Mouse (Mus musculus) CH12.LX (cell line): ENCODE measurements around the gene Rasgrf2. TPM values are rescaled to one million over a fixed set of nuclear protein-coding genes. Genes with fewer than 3 reads are reported as not detected.

Experiments
- DNase-seq: peaks from one replicate; pipeline ENCODE4 v3.0.0-alpha.2; 2013; ENCODE audit errors: extremely low read depth
- H3K27ac ChIP-seq: 2 replicates; pipeline ENCODE4 v1.5.1; 2012; ENCODE audit warnings: low read depth, mild to moderate bottlenecking, control low read depth, moderate library complexity; ENCODE audit not compliant: insufficient read depth
- H3K27me3 ChIP-seq: replicated peaks from 2 replicates; pipeline ENCODE3; 2012; ENCODE audit warnings: inconsistent platforms
- H3K36me3 ChIP-seq, 2 experiments: replicated peaks in 1 of 2; 2 replicates each; pipeline versions ENCODE3 to v1.6.1; 2012; ENCODE audit warnings: inconsistent platforms in 1 of 2, low read length in 1 of 2, mild to moderate bottlenecking in 1 of 2, mixed read lengths in 1 of 2, moderate library complexity in 1 of 2; ENCODE audit not compliant: control insufficient read depth in 1 of 2, insufficient read depth in 1 of 2
- H3K4me1 ChIP-seq, 2 experiments: 2 replicates each; pipeline ENCODE4 v1.6.1; 2012; ENCODE audit warnings: inconsistent platforms in 1 of 2, moderate library complexity in 1 of 2; ENCODE audit not compliant: insufficient read depth in 2 of 2, control insufficient read depth in 1 of 2
- H3K4me2 ChIP-seq: 2 replicates; pipeline ENCODE4 v1.6.1; 2012; ENCODE audit warnings: low read depth, mild to moderate bottlenecking, control low read depth; ENCODE audit not compliant: poor library complexity, insufficient read depth, severe bottlenecking
- H3K4me3 ChIP-seq, 3 experiments: fragments of 150-350 bp in 1 of 3; sonication (generic) in 1 of 3; replicated peaks in 1 of 3; 2 replicates each; pipeline versions ENCODE3 to v1.5.1; 2011 to 2012; ENCODE audit warnings: low read depth in 2 of 3, low read length in 2 of 3, mild to moderate bottlenecking in 2 of 3, moderate library complexity in 2 of 3, control low read depth in 1 of 3, improper control_type of control experiment in 1 of 3, inconsistent platforms in 1 of 3, mixed read lengths in 1 of 3; ENCODE audit not compliant: poor library complexity in 1 of 3
- H3K79me2 ChIP-seq: replicated peaks from 2 replicates; pipeline ENCODE4 v1.6.1; 2012; ENCODE audit warnings: mild to moderate bottlenecking, moderate library complexity; ENCODE audit not compliant: control insufficient read depth, poor library complexity, insufficient read depth, severe bottlenecking; ENCODE audit errors: extremely low read depth
- H3K9ac ChIP-seq: 2 replicates; pipeline ENCODE4 v1.6.1; 2012; ENCODE audit warnings: low read depth, mild to moderate bottlenecking, control low read depth, moderate library complexity; ENCODE audit not compliant: insufficient read depth
- H3K9me3 ChIP-seq: replicated peaks from 2 replicates; pipeline ENCODE3; 2012; ENCODE audit warnings: low read length, inconsistent platforms, mixed read lengths
- CHD1 ChIP-seq: IDR thresholded peaks from 2 replicates; pipeline ENCODE4 v1.6.1; 2012; ENCODE audit warnings: low read depth, low read length, improper control_type of control experiment, inconsistent platforms
- CHD2 ChIP-seq: IDR thresholded peaks from 2 replicates; pipeline ENCODE4 v1.6.1; 2011; ENCODE audit warnings: low read length, improper control_type of control experiment
- CTCF ChIP-seq, 2 experiments: IDR thresholded peaks in 1 of 2; conservative IDR thresholded peaks in 1 of 2; 2 replicates each; pipeline ENCODE4 v1.5.1; 2011 to 2012; ENCODE audit warnings: low read depth in 2 of 2, low read length in 2 of 2, improper control_type of control experiment in 1 of 2, inconsistent platforms in 1 of 2, mild to moderate bottlenecking in 1 of 2, moderate library complexity in 1 of 2
- ELF1 ChIP-seq: IDR thresholded peaks from 2 replicates; pipeline ENCODE4 v1.6.1; 2014; ENCODE audit warnings: low read depth, mild to moderate bottlenecking, inconsistent platforms, low read length, improper control_type of control experiment
- ETS1 ChIP-seq: conservative IDR thresholded peaks from 2 replicates; pipeline ENCODE4 v1.6.1; 2012; ENCODE audit warnings: low read depth, mild to moderate bottlenecking, inconsistent platforms, low read length, improper control_type of control experiment, moderate library complexity
- HCFC1 ChIP-seq: IDR thresholded peaks from 2 replicates; pipeline ENCODE4 v1.6.1; 2012; ENCODE audit warnings: low read depth, mild to moderate bottlenecking, inconsistent platforms, low read length, improper control_type of control experiment
- IRF4 ChIP-seq: IDR thresholded peaks from 2 replicates; pipeline ENCODE4 v1.6.1; 2014; ENCODE audit warnings: low read depth, mild to moderate bottlenecking, inconsistent platforms, low read length, improper control_type of control experiment
- JUN ChIP-seq: IDR thresholded peaks from 2 replicates; pipeline ENCODE4 v1.6.1; 2011; ENCODE audit warnings: low read depth, mild to moderate bottlenecking, low read length, improper control_type of control experiment, moderate library complexity; ENCODE audit not compliant: insufficient read depth
- JUND ChIP-seq: conservative IDR thresholded peaks from 2 replicates; pipeline ENCODE4 v1.6.1; 2011; ENCODE audit warnings: low read depth, low read length, improper control_type of control experiment
- MAFK ChIP-seq: IDR thresholded peaks from 2 replicates; pipeline ENCODE4 v1.6.1; 2011; ENCODE audit warnings: low read length, improper control_type of control experiment; ENCODE audit not compliant: insufficient replicate concordance
- MAX ChIP-seq: IDR thresholded peaks from 2 replicates; pipeline ENCODE4 v1.6.1; 2011; ENCODE audit warnings: low read length, improper control_type of control experiment
- MAZ ChIP-seq: IDR thresholded peaks from 2 replicates; pipeline ENCODE4 v1.6.1; 2012; ENCODE audit warnings: low read depth, mild to moderate bottlenecking, inconsistent platforms, low read length, improper control_type of control experiment, moderate library complexity
- MXI1 ChIP-seq: IDR thresholded peaks from 2 replicates; pipeline ENCODE4 v1.6.1; 2011; ENCODE audit warnings: mild to moderate bottlenecking, low read depth, low read length, improper control_type of control experiment
- MYC ChIP-seq: IDR thresholded peaks from 2 replicates; pipeline ENCODE4 v1.6.1; 2011; ENCODE audit warnings: low read depth, mild to moderate bottlenecking, improper control_type of control experiment, low read length
- NELFE ChIP-seq: IDR thresholded peaks from 2 replicates; pipeline ENCODE4 v1.6.1; 2011; ENCODE audit warnings: low read depth, low read length, improper control_type of control experiment
- PAX5 ChIP-seq: IDR thresholded peaks from 2 replicates; pipeline ENCODE4 v1.6.1; 2012; ENCODE audit warnings: low read length, inconsistent platforms, mixed read lengths
- POLR2A ChIP-seq: IDR thresholded peaks from 2 replicates; pipeline ENCODE4 v1.6.1; 2011; ENCODE audit warnings: low read depth, mild to moderate bottlenecking, improper control_type of control experiment, low read length
- RAD21 ChIP-seq: IDR thresholded peaks from 2 replicates; pipeline ENCODE4 v1.6.1; 2011; ENCODE audit warnings: low read depth, mild to moderate bottlenecking, low read length, improper control_type of control experiment, moderate library complexity
- RCOR1 ChIP-seq: conservative IDR thresholded peaks from 2 replicates; pipeline ENCODE4 v1.6.1; 2012; ENCODE audit warnings: low read depth, mild to moderate bottlenecking, inconsistent platforms, low read length, improper control_type of control experiment
- SMC3 ChIP-seq: IDR thresholded peaks from 2 replicates; pipeline ENCODE4 v1.6.1; 2011; ENCODE audit warnings: low read depth, low read length, improper control_type of control experiment
- TBP ChIP-seq: conservative IDR thresholded peaks from 2 replicates; pipeline ENCODE4 v1.6.1; 2011; ENCODE audit warnings: low read depth, low read length, improper control_type of control experiment
- TCF12 ChIP-seq: IDR thresholded peaks from 2 replicates; pipeline ENCODE4 v1.6.1; 2014; ENCODE audit warnings: low read depth, mild to moderate bottlenecking, inconsistent platforms, low read length, improper control_type of control experiment
- USF1 ChIP-seq: IDR thresholded peaks from 2 replicates; pipeline ENCODE4 v1.6.1; 2014; ENCODE audit warnings: low read depth, mild to moderate bottlenecking, inconsistent platforms, low read length, improper control_type of control experiment
- USF2 ChIP-seq: conservative IDR thresholded peaks from 2 replicates; pipeline ENCODE4 v1.6.1; 2011; ENCODE audit warnings: low read depth, low read length, improper control_type of control experiment
- ZC3H11A ChIP-seq: IDR thresholded peaks from 2 replicates; pipeline ENCODE4 v1.6.1; 2012; ENCODE audit warnings: low read depth, mild to moderate bottlenecking, inconsistent platforms, low read length, improper control_type of control experiment
- ZNF384 ChIP-seq: IDR thresholded peaks from 2 replicates; pipeline ENCODE4 v1.6.1; 2012; ENCODE audit warnings: low read depth, low read length, improper control_type of control experiment, inconsistent platforms
- dilution Hi-C: fragments of 300-500 bp; cut with MboI; formaldehyde crosslinking; loops from 2 replicates; pipeline ENCODE4 v1.14.3; 2020; ENCODE audit warnings: low sequenced_read_pairs; ENCODE audit not compliant: extremely low pct_unique_long_range_greater_than_20kb, extremely low pct_ligation_motif_present
- in situ Hi-C: fragments of 300-500 bp; cut with MboI; formaldehyde crosslinking; loops from 3 replicates; pipeline ENCODE4 v1.14.3; 2019; ENCODE audit warnings: low sequenced_read_pairs, low pct_ligation_motif_present, low pct_unique_long_range_greater_than_20kb, mixed read lengths
- polyA plus RNA-seq: library from polyadenylated mRNA; unstranded; fragments of >175 nt; gene quantifications from 2 replicates; pipeline ENCODE4 v1.2.1, GENCODE M21; 2012; ENCODE audit warnings: low read depth; ENCODE audit not compliant: insufficient read length
- total RNA-seq, 2 experiments: library from RNA; depleted of rRNA; stranded (reverse); fragments of 300-350 nt in 1 of 2; fragments of >200 nt in 1 of 2; gene quantifications; 2 replicates each; pipeline ENCODE4 v1.2.3; 2012 to 2014

Rasgrf2 gene
- total and polyA plus RNA-seq, 3 experiments: 2.6 to 5.0 (median 4.7) TPM

DNA sequence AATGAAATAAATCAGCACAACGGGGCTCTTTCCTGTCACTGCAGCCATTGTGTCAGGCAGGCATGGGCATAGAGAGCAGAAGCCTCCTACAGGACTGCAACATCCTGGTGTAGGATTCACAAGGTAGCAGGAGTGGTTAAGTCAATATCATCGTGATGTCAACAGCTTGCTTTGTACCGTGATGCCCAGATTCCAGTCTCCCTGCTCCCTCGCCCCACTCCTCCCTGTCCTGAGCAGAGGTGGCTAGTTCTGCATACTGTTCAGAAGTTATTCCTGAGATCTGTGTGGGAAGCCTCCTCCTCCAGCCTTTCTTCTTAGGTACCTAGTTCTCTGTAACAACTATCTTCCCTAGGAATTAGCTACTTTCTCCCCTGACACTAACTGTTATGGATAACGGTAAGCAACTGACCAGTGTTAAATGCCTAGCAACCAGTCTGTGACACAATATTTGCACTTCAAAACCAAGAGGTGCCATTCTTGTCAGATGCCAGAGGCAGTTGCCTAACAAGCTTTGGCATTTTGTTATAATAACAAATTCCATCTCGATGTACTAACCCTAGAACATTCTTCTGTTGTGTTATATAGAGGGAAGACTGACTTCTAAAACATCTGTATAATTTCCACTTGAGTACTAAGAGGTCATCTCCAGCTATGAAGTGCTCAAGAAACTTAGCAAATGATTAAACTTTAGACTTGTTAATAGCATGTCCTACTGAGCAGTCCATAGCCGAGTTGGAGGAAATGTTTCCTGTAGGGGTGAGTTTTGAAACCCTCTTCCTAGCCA lies 201.3 kb downstream of the Rasgrf2 start:
- TF ChIP-seq TCF12: no peak
- TF ChIP-seq USF2: no peak
- no peak for TF ChIP-seq NELFE
- TF ChIP-seq IRF4: no peak
- TF ChIP-seq MYC: no peak
- no peak for TF ChIP-seq CTCF (conservative IDR thresholded peaks at IDR 0.05 in 1 of 2, IDR thresholded peaks at IDR 0.05 in 1 of 2; ENCODE audit: low read depth in 2 of 2, low read length in 2 of 2)
- TF ChIP-seq CHD2: no peak
- no peak for TF ChIP-seq RCOR1
- TF ChIP-seq SMC3: no peak
- TF ChIP-seq USF1: no peak
- TF ChIP-seq MXI1: no peak
- TF ChIP-seq JUND: no peak
- no peak for TF ChIP-seq ZC3H11A
- TF ChIP-seq HCFC1: no peak
- H3K79me2 ChIP-seq: no peaks in the 10 kb centered on the region
- no peaks in the 10 kb centered on the region for H3K9me3 ChIP-seq
- H3K4me2 ChIP-seq: no peak overlapping the region
- no peak overlapping the region for H3K27ac ChIP-seq
- no peak overlapping the region for H3K4me3 ChIP-seq
- in situ Hi-C loops (no loop called here), dilution Hi-C loops (no loop called here)
- no peak overlapping the region for H3K9ac ChIP-seq
- H3K4me1 ChIP-seq: peaks cover 0 to 4% of the 10 kb centered on the region in 2 experiments; a peak in 2 of 4 replicates
- peaks cover 0 to 10% of the 10 kb centered on the region in 2 experiments for H3K36me3 ChIP-seq
- H3K27me3 ChIP-seq: no peaks in the 10 kb centered on the region
- DNase-seq: no peak

- no peak for TF ChIP-seq TBP
- peak in 1 of 2 experiments; percentile 54; a peak in 2 of 4 replicates for TF ChIP-seq CTCF (conservative IDR thresholded peaks at IDR 0.05 in 1 of 2, IDR thresholded peaks at IDR 0.05 in 1 of 2; ENCODE audit: low read depth in 2 of 2, low read length in 2 of 2)
- no peak for TF ChIP-seq MAX
- no peak for TF ChIP-seq ZC3H11A
- no peak for TF ChIP-seq PAX5
- TF ChIP-seq RAD21: peak; percentile 47
- TF ChIP-seq JUN: no peak
- no peak for TF ChIP-seq USF1
- TF ChIP-seq POLR2A: no peak
- no peak for TF ChIP-seq ETS1
- TF ChIP-seq SMC3: peak; percentile 71
- TF ChIP-seq CHD1: no peak
- TF ChIP-seq RCOR1: no peak
- no peak for TF ChIP-seq IRF4
- TF ChIP-seq MAFK: no peak
- TF ChIP-seq NELFE: no peak
- TF ChIP-seq ELF1: no peak
- TF ChIP-seq ZNF384: no peak
- TF ChIP-seq USF2: no peak
- no peak for TF ChIP-seq MAZ
- no peak for TF ChIP-seq CHD2
- in situ Hi-C loops: no loop called here
These were observed 202.7 kb downstream of the Rasgrf2 start for GRCm38 (mm10) chr13:91928605-91929389.

More at GRCm38 (mm10) chr13:91928605-91929389, 202.7 kb downstream of the Rasgrf2 start:
- Histone ChIP-seq H3K27ac (no peak overlapping the region), H3K79me2 (no peaks in the 10 kb centered on the region), H3K9me3 (no peaks in the 10 kb centered on the region), H3K9ac (no peak overlapping the region), H3K4me2 (no peak overlapping the region), H3K4me1 (peaks cover 0 to 4% of the 10 kb centered on the region in 2 experiments; a peak in 2 of 4 replicates), H3K27me3 (no peaks in the 10 kb centered on the region), H3K4me3 (no peak overlapping the region), H3K36me3 (peaks cover 0 to 10% of the 10 kb centered on the region in 2 experiments)
- peak; percentile 12 for DNase-seq
- dilution Hi-C loops: no loop called here
